Comparison of ENCODE assay signal across 8 mouse cellular contexts in the genomic region with DNA sequence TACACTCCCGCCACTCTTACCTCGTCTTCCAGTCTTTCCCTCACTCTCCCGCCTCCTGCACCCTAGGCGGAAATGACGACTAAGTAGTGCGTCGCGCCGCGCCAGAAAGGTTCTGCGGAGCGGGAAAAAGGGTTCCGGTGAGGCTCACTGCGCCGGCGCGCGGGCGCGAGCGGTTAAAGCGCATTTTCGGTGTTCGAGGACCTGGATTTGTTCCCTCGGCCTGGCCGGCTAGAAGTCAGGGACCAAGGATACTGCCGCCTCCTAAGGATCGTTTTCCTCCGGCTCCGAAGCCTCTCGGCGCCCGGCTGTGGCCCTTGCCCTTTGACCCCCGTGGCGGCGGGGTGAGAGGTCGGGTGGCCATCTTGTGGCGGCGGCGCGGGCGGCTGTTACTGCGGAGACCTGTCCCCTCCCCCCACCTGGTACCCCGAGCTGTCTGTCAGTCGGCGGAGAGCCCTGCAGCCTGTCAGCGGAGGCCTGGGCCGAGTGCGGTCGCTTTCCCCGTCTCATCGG. TPM values are rescaled to one million over a fixed set of nuclear protein-coding genes. Genes with fewer than 3 reads are reported as not detected.
DNase-seq lines count a peak whose midpoint lies in the region; ATAC-seq lines count a peak whose summit lies in the region.

A gene (minus strand): TSS at position 80 of the 510 bp plus-strand sequence.
A gene (plus strand): TSS at position 144 of the 510 bp plus-strand sequence.

- H3K27me3 ChIP-seq in hindbrain, embryonic 15.5 days = no peaks in the 10 kb centered on the region

- peak; percentile 94 for ATAC-seq in hindbrain, embryonic 15.5 days (ENCODE audit: low FRiP score, low read depth)

- H3K9ac ChIP-seq in hindbrain, embryonic 15.5 days = peak within 1 kb of the TSS; percentile 80

- H3K36me3 ChIP-seq in hindbrain, embryonic 15.5 days = no peaks in the 10 kb centered on the region

- peak within 1 kb of the TSS; percentile 84 for H3K4me2 ChIP-seq in hindbrain, embryonic 15.5 days

- peaks cover 43% of the 10 kb centered on the region for H3K4me1 ChIP-seq in hindbrain, embryonic 15.5 days (replicated peaks)

- peak; percentile 98 for DNase-seq in R1 (ENCODE audit: low read depth, low spot score)
- peak; percentile 97 to 98 for DNase-seq in cerebellum, postnatal 25 days
- DNase-seq in frontal cortex, postnatal 36 days (ENCODE audit: low spot score in 2 of 2) = peak; percentile 96
- peak; percentile 87 for DNase-seq in left cerebral cortex, adult 11 months (ENCODE audit: low spot score)
- DNase-seq in lung, postnatal 4 days = peak; percentile 95
- peak; percentile 91 for DNase-seq in retina, postnatal 7 days (ENCODE audit: low read depth, low spot score)
- DNase-seq in urinary bladder, adult 2 months (ENCODE audit: low spot score) = peak; percentile 92

- under 1% methylated on average over 51 of the region's 52 CpGs for WGBS in hindbrain, embryonic 15.5 days

- no peaks in the 10 kb centered on the region for H3K9me3 ChIP-seq in hindbrain, embryonic 15.5 days

- H3K27ac ChIP-seq in hindbrain, embryonic 15.5 days (replicated peaks) = peak within 1 kb of the TSS; percentile 92

- H3K4me3 ChIP-seq in hindbrain, embryonic 15.5 days = peak within 1 kb of the TSS; percentile 88

RNA-seq across cellular contexts. Expression of the first gene that starts in this region (rescaled TPM):
- 16.5 and 17.7 TPM in 2 replicates for polyA plus RNA-seq in hindbrain, embryonic 15.5 days (2015; fragmentation: Nextera tagmentation; extraction: Ambion mirVana)
- polyA plus RNA-seq in urinary bladder, adult 2 months (2012; rRNA removed) = 19.6 and 20.8 TPM in 2 replicates

RNA-seq across cellular contexts. Expression of the second gene that starts in this region (rescaled TPM):
- polyA plus RNA-seq in hindbrain, embryonic 15.5 days (2015; fragmentation: Nextera tagmentation; extraction: Ambion mirVana) = 31.9 and 32.3 TPM in 2 replicates
- polyA plus RNA-seq in urinary bladder, adult 2 months (2012; rRNA removed) = 17.7 and 18.5 TPM in 2 replicates

Comparison
In these comparisons a context has a peak if more than half of its experiments do, and no peak if none do; other contexts are left out.
1. Peak in every context shown above with its lines: DNase-seq, ATAC-seq, H3K4me3 ChIP-seq and H3K27ac ChIP-seq.